Mouse (Mus musculus) mouse trophoblast stem cell (cell line): ENCODE data around the gene Alg14.

Experiments
- in situ Hi-C, 2 experiments: fragments of 300-500 bp; cut with MseI, MboI; formaldehyde crosslinking; loops; 2 replicates in 1 of 2; 3 replicates in 1 of 2; pipeline ENCODE4 v1.15.1; 2025

The Alg14 gene

DNA sequence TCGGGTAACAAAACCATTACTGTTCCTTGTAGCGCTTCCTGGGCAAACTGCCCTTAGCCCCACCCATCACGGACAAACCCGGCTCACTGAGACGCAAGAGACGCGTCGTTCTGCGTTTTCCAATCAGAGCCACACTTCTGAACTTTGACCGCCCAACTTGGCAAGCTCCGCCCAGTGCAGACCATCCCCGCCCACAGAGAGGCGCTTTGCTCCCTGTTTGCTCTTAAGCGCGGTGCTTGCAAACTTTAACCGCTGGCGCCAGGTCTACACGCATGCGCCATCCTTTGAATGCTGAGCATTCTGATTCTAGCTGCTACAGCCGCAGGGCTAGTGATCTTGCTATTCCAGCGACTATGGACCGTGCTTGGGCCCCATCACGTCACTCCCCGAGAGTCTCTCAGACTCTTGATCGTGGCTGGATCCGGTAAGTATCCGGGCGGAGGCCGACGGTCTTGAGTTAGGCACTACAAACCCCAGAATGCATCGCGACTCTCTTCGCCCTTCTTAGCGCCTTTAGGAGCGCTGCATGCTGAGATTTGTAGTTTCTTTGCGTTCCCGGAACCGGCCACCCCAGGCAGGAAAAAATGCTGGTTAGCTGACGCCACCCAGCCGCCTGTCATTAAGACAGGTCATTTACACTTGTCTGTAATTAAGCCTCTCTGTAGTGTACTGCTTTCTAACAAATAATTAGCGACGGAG is at the start of gene Alg14:
Gene Alg14 (plus strand): TSS at position 214 of the 699 bp plus-strand sequence.
- in situ Hi-C loops, result no loop called here

DNA sequence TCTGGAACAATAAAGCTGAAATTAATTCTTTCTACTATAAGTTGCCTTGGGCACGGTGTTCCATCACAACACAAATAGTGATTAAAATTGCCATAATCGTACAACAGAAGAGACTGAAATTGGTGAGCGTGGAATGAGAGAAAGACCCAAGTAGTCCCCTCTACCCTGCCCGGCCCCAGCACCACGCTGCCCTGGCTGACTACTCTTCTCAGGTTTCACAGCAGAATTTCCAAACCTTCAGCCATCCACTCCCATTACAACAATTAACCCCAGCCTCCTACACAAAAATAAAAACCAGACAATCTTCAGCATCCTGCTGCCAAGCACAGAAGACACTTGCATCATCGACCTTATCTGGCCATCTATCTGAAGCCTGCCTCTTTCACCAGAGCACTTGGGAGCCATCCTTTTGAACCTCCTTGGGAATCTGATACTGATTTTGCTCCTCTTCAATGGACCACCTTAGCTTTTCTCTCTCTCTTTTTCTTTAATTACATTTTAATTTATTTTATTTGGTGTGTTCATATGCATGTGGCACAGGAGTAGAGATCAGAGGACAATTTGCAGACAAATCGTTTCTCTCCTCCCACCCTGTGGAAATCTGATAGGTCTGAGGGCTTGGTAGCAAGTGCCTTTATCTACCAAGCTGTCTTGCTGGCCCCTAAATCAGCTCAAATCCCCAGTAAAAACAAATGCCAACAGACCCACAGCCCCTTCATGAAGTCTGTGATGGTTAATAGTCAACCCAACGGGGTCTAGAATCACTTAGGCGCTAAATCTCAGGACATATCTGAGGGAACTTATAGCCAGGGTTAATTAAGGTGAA is 49.2 kb upstream of the Alg14 start:
- in situ Hi-C loops, result no loop called here

DNA sequence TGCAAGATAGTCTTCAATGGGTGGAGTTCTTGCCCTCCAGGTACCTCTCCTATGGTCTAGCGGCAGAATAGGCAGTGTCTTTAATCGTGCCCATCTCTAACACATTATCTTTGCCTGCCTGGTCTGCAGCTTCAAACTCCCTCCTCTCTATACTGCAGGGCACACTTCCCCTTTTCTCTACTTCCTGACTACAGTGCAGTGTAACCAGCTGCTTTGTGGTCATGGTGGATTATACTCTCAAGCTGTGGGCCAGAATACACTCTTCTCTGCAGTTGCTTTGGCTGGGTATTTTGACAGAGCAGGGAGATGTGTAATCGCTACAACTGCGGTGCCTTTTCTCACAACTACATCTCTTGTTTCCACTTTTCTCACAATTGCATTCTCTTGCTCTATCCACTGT is 48.6 kb upstream of the Alg14 start:
- in situ Hi-C loops, result no loop called here

DNA sequence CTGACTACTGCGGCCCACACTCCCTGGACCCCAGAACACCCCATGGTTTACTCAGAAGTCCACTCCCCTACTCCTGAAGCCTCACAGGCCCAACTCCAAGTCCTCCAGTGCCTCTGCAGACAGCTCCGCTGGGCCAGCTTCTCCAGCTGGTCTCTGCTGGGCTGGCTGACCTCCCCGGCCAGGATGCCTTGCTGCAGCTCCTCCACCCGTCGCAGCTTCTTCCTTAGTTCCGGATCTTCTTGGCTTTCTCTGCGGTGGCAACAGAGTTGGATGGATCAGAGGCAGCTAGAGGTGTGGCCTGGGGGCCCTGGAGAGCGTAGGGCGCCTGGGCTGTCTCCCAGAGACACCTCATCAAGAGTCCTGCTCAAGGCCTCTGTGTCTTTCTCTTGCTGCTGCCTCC is 41.5 kb upstream of the Alg14 start:
- in situ Hi-C loops, result no loop called here

DNA sequence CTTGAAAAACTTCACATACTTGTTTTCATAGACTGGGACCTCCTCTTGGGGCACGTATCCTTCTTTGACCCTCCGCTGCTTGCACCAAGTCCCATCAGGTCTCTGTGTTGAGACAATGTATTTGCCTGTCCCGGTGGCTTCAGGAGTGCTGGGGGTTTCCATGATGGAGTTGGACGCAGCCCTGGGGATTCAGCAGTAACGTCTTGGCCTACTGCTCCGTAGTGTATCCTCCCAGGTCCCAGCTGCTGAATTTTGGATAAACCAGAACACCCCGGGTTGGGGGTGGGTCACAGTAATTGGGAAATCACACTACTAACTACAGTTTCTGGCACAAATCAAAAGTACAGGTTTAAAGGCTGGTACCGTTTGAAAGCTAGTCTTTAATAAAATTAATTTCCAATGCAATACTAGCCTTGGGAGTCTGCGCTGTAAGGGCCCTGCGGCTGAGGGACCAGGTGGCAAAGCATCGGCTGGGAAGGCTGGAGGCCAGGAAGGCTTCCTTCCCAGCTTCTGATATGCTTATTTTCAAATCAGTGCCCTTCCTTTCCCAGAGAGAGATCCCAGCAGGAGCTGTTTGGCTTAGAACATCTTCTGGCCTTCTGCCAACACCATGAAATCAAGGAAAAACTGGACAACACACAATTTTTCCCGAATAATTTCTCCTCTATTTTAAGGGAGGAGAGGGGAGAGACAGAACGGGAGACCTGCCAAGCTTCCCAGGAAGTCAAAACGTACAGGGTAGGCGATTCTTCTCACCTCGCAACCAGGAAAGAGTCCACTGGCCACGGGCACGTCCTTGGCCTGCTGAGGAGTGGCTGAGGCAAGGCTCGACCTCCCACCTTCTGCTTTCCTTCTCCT is 40.8 kb upstream of the Alg14 start:
- in situ Hi-C loops, result no loop called here

GRCm38 (mm10) chr3:121255501-121255900 is 36.1 kb upstream of the Alg14 start:
- in situ Hi-C loops, result no loop called here

- in situ Hi-C loops, result no loop called here
Measured at GRCm38 (mm10) chr3:121256131-121256530, 35.4 kb upstream of the Alg14 start.

DNA sequence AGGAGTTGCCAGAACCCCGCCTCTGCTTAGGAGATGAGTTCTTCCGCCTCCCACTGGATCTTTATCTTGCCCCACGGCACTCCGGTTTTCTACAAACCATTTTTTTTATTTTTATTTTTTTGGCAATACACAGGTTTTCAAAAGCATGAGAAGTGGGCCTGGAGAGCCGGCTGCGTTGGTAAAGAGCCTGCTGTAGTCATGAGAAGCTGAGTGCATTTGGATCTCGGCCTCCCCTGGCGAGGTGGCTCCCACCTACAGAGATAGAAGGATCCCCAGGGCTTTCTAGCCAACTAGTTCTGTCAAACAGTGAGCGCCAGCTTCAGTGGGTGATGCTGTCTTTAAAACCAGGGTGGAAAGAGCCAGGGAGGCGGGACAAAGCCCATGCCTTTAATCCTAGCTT is 34.2 kb upstream of the Alg14 start:
- in situ Hi-C loops, result no loop called here

DNA sequence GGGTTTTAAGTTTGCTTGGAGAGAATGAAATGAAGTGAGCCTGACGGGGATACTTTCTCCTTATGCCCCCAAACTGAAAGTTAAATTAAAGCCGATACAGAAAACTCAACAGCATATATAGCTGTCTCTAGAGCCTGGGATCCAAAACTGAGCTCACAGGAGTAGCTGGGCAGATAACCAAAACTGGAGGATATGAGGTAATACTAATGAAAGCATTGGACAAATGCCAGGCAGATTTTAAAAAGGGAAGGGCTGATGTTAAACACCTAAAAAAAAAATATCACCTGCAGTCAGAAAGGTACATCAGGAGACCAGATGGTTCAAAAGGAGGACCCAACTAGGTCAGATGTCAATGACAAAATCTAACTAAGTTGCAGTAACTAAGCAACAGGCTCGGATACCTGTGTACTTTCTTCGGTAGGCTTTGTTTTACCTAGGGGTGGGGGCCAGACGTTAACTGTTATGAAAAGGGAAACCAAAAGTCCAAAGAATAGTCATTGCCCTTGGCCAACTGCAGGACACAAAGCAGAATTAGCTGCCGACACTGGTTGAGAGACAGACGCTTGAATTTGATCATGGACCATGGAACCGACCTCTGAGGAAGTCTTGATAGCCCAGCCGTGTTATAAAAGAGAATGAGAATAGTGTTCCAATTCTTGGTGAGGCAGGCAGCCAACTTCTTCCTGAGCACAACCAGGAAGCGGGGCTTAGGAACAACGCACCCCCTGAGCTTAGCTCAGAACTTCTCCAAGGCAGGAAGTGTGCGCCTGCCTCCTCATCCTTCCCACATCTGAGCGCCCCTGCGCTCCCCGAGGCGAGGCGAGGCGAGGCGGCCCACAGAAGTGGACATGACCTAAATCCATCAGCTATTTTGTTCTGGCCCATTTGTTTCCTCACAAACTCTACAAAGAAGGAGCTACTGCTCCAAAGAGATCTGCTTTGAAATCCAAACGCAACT is 32.8 kb upstream of the Alg14 start:
- in situ Hi-C loops, result no loop called here

- in situ Hi-C loops, result no loop called here
Measured at GRCm38 (mm10) chr3:121260041-121260440, 31.5 kb upstream of the Alg14 start.

GRCm38 (mm10) chr3:121260831-121261230 is 30.7 kb upstream of the Alg14 start:
- in situ Hi-C loops, result no loop called here

DNA sequence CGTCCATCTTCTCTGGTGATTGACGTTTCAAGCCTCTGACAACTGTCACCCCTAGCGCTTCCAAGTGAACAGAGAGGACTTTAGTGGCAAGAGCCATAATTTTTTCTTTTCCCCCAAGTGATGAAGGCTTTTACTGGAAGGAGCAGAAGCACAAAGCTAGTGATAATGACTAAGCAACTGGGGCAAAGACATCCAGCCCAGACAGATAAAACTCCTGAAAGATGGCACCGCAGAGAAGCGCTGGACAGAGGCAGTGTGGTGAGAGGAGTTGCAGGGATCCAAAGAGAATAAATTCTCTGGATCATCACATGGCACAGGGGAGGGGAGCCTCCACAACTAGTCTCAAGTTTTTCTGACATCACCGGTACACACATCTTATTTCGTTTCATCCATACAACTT is 30.3 kb upstream of the Alg14 start:
- in situ Hi-C loops, result no loop called here

- in situ Hi-C loops, result no loop called here
Measured at GRCm38 (mm10) chr3:121261939-121262520, 29.5 kb upstream of the Alg14 start.

GRCm38 (mm10) chr3:121262521-121263204 is 28.9 kb upstream of the Alg14 start:
- in situ Hi-C loops, result no loop called here

- in situ Hi-C loops, result no loop called here
Measured at GRCm38 (mm10) chr3:121263205-121263548, 28.4 kb upstream of the Alg14 start.

- in situ Hi-C loops, result no loop called here
Measured at GRCm38 (mm10) chr3:121264242-121264641, 27.3 kb upstream of the Alg14 start.

- in situ Hi-C loops, result no loop called here
Measured at GRCm38 (mm10) chr3:121267283-121267682, 24.3 kb upstream of the Alg14 start.

DNA sequence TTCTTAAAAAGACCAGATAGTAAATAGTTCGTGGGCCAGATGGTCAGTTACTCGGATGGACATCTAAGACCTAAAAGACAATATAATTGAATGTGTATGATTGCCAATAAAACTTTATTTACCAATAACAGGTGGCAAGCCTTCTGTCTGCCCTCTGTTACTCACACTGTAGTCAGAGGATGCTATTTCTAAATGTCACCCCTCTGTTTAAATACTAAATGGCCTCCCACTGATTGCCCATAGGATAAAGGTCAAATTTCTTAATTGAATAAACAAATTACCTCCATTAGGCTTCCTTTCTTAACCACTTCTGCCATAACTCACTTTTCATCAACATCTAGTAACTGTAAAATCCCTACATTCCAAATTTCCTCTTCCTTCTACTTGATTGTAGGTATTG is 19.0 kb upstream of the Alg14 start:
- in situ Hi-C loops, result no loop called here

- in situ Hi-C loops, result no loop called here
Measured at GRCm38 (mm10) chr3:121274010-121274409, 17.6 kb upstream of the Alg14 start.

GRCm38 (mm10) chr3:121277009-121277408 is 14.6 kb upstream of the Alg14 start:
- in situ Hi-C loops, result no loop called here
